Mouse (Mus musculus) G1E (cell line): ENCODE measurements around the gene Ccdc182.

Source experiments
- CTCF ChIP-seq: IDR thresholded peaks from 2 replicates; pipeline ENCODE4 v1.5.1; 2012; ENCODE audit warnings: low read depth, low read length, inconsistent platforms, mixed read lengths
- GATA2 ChIP-seq: IDR thresholded peaks from 2 replicates; pipeline ENCODE4 v1.6.1; 2012; ENCODE audit warnings: low read depth, low read length, inconsistent platforms, borderline replicate concordance

GRCm38 (mm10) chr11:88318850-88319249, 25.0 kb downstream of the Ccdc182 start:
- TF ChIP-seq CTCF (no peak), GATA2 (no peak)
